Mouse (Mus musculus) liver, adult 2 months (tissue): ENCODE results near the gene Gldn.

Experiments used
- CTCF ChIP-seq: fragments of 200-500 bp; IDR thresholded peaks from 2 replicates; pipeline ENCODE4 v1.5.1; 2011; ENCODE audit warnings: low read depth, low read length, control low read depth
- POLR2A ChIP-seq: fragments of 200-500 bp; IDR thresholded peaks from 2 replicates; pipeline ENCODE4 v1.6.1; 2011; ENCODE audit warnings: low read length, control low read depth; ENCODE audit not compliant: insufficient read depth; ENCODE audit errors: extremely low read depth

GRCm38 (mm10) chr9:54329201-54329600 is 42.9 kb downstream of the Gldn start:
- no peak for TF ChIP-seq CTCF
- TF ChIP-seq POLR2A: no peak
